Mouse (Mus musculus) limb, embryonic 14.5 days (tissue): ENCODE measurements at regions not wholly inside any gene's neighbourhood (a gene's known extent, or its start where the extent isn't known, plus 50 kb on each side); places are given as distances from the start of the nearest gene placed in this dataset.

Experiments used
- ATAC-seq: fragments of 200-750 bp; cut with Nextera tagmentation; 2 replicates; pipeline ENCODE4 v1.8.0; 2017; ENCODE audit warnings: low read depth, moderate number of reproducible peaks, moderate TSS enrichment; ENCODE audit not compliant: low FRiP score
- DNase-seq: peaks from one replicate; pipeline ENCODE4 v3.0.0-alpha.2; 2015; ENCODE audit warnings: low spot score
- H3K27ac ChIP-seq: fragments of 300-500 bp; sonication (generic); replicated peaks from 2 replicates; pipeline ENCODE4 v1.5.1; 2014; ENCODE audit warnings: low read depth, mild to moderate bottlenecking, low read length, moderate library complexity, mixed read lengths
- H3K27me3 ChIP-seq: fragments of 300-500 bp; sonication (generic); 2 replicates; pipeline ENCODE4 v1.6.1; 2014; ENCODE audit warnings: low read length, mixed read lengths; ENCODE audit not compliant: control insufficient read depth, insufficient read depth
- H3K36me3 ChIP-seq: fragments of 300-500 bp; sonication (generic); 2 replicates; pipeline ENCODE4 v1.6.1; 2014; ENCODE audit warnings: mild to moderate bottlenecking, low read length, moderate library complexity, mixed read lengths; ENCODE audit not compliant: control insufficient read depth, insufficient read depth
- H3K4me1 ChIP-seq: fragments of 300-500 bp; sonication (generic); 2 replicates; pipeline ENCODE4 v1.6.1; 2014; ENCODE audit warnings: antibody characterized with exemption, low read length, mixed read lengths; ENCODE audit not compliant: control insufficient read depth, insufficient read depth
- H3K4me2 ChIP-seq: fragments of 300-500 bp; sonication (generic); replicated peaks from 2 replicates; pipeline ENCODE4 v1.6.1; 2014; ENCODE audit warnings: low read depth, mild to moderate bottlenecking, low read length, moderate library complexity; ENCODE audit not compliant: severe bottlenecking
- H3K4me3 ChIP-seq: fragments of 300-500 bp; sonication (generic); replicated peaks from 2 replicates; pipeline ENCODE4 v1.5.1; 2014; ENCODE audit warnings: low read length
- H3K9ac ChIP-seq: fragments of 300-500 bp; sonication (generic); 2 replicates; pipeline ENCODE4 v1.6.1; 2014; ENCODE audit warnings: mild to moderate bottlenecking, low read depth, low read length, moderate library complexity; ENCODE audit not compliant: severe bottlenecking
- H3K9me3 ChIP-seq: fragments of 300-500 bp; sonication (generic); 2 replicates; pipeline ENCODE4 v1.6.1; 2016; ENCODE audit warnings: low read length; ENCODE audit not compliant: control insufficient read depth
- POLR2A ChIP-seq: fragments of 200-500 bp; IDR thresholded peaks from 2 replicates; pipeline ENCODE4 v1.8.0; 2012; ENCODE audit warnings: inconsistent platforms, mild to moderate bottlenecking, moderate library complexity, borderline replicate concordance; ENCODE audit not compliant: insufficient read depth, insufficient read length; ENCODE audit errors: extremely low read depth
- WGBS: fragments of 180-500 bp; shearing (Covaris S2); extraction: QIAGEN DNeasy Blood & Tissue Kit; methylation state at CpG from one replicate; pipeline ENCODE4 v1.1.7; 2014; 5-methylcytosine and 5-hydroxymethylcytosine counted together

DNA sequence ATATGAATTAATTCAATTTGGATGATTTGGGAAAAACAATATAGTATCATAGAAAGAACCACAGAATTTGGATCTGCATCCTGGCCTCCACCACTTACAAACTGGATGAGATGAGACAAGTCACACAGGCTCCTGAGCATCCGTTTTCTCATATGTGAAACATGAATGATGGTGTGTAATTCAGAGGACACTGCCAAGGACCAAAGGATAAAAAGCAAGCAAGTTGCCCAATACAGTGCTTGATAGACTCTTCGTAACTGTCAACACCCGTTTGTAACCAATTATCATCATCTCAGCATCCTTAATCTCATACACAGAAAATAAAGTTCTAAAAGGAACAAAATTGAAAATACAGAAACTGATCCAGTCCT, 305.8 kb downstream of the Fam49a start:
- H3K27me3 ChIP-seq: no peaks in the 10 kb centered on the region
- H3K4me2 ChIP-seq: no peak overlapping the region
- no peaks in the 10 kb centered on the region for H3K4me1 ChIP-seq
- DNase-seq (no peak), ATAC-seq (no peak)
- no peaks in the 10 kb centered on the region for H3K36me3 ChIP-seq
- TF ChIP-seq POLR2A: no peak
- no peak overlapping the region for H3K4me3 ChIP-seq
- 89% methylated on average over 3 of the region's 3 CpGs for WGBS
- no peaks in the 10 kb centered on the region for H3K9me3 ChIP-seq
- H3K27ac ChIP-seq: no peak overlapping the region
- no peak overlapping the region for H3K9ac ChIP-seq

DNA sequence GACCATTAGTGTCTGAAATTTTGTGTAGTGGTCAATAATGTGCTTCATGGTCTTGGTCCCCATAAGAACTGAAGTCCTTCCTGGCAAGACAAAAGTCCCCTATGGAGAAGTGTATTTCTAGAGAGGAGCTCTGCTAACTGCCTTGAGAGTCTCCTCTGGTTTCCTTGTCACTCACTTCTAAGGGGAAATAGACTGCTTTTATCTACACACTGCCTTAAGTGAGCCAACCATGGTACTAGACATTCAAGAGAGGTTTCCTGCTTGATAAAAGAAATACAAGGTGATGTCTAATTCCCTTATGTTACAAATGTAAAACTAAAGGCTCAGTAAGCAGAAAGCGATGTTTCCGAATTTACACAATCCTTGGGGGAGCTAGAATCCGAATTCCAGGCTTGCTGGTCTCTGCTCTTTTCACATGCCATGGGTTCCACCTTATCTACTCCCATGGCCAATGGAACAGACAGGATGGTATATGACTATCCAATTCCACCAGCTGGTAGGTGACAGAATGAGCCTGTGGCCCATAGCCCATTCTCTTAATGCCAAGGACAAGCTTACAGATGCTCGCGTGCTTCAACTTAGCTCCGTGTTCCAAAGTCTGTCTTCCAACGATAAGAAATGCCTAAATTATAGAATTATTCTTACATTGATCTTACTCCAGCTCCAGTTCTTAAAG, 305.3 kb downstream of the Fam49a start:
- 97% methylated on average over 7 of the region's 7 CpGs for WGBS

DNA sequence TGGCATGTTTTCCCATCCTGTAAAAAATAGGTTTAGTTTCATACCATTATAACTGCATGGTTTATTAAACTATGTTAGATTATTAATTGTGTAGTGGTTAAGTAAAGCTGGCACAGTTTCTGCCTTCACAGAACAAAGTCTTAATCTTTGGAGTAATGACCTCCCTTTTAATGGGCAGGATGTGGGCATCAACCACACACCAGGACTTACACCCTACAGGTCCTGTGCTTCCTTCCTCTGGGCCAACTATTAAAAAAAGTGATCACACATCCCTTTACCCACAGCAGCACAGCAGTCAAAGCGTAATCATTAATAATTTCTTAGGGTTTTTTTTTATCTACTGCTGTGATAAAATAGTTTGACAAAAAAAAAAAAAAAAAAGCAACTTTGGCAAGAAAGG, 300.3 kb downstream of the Fam49a start:
- Histone ChIP-seq H3K27me3 (no peaks in the 10 kb centered on the region), H3K9me3 (no peaks in the 10 kb centered on the region), H3K27ac (no peak overlapping the region), H3K4me1 (no peaks in the 10 kb centered on the region), H3K4me2 (no peak overlapping the region), H3K9ac (no peak overlapping the region), H3K36me3 (no peaks in the 10 kb centered on the region), H3K4me3 (no peak overlapping the region)
- ATAC-seq (no peak), DNase-seq (no peak)
- TF ChIP-seq POLR2A: no peak
- WGBS: 65% methylated on average over 1 of the region's 1 CpGs

More for the DNA sequence above, 305.3 kb downstream of the Fam49a start:
- no peak for DNase-seq
- TF ChIP-seq POLR2A: no peak
- Histone ChIP-seq H3K4me2 (no peak overlapping the region), H3K36me3 (no peaks in the 10 kb centered on the region), H3K4me3 (no peak overlapping the region), H3K27ac (no peak overlapping the region), H3K27me3 (no peaks in the 10 kb centered on the region), H3K9ac (no peak overlapping the region), H3K9me3 (no peaks in the 10 kb centered on the region), H3K4me1 (no peaks in the 10 kb centered on the region)
- ATAC-seq: no peak

DNA sequence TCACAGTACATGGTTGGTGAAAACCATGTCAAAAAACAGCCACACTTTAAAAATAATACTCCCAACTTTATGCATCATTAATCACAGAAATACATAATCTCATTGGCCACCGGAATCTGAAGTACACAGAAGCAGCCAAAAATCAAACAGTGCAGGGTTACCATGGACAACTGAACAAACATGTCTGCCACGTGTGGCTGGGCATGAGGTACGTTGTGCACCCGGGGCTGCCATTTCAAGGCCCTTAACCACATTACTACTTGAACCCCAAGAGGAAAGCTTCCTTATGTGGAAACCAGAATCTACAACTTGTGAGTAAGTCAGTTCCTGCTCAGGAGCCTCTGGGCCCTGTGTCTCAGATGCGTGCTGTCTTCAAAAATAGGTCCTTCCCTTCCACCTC, 289.9 kb downstream of the Fam49a start:
- H3K9me3 ChIP-seq: no peaks in the 10 kb centered on the region
- no peaks in the 10 kb centered on the region for H3K36me3 ChIP-seq
- H3K9ac ChIP-seq: no peak overlapping the region
- H3K4me2 ChIP-seq: no peak overlapping the region
- no peaks in the 10 kb centered on the region; the same call in 1 of the 2 replicates for H3K4me1 ChIP-seq
- H3K27ac ChIP-seq: no peak overlapping the region
- 78% methylated on average over 5 of the region's 5 CpGs for WGBS
- H3K4me3 ChIP-seq: no peak overlapping the region
- DNase-seq (no peak), ATAC-seq (no peak)
- TF ChIP-seq POLR2A: no peak
- H3K27me3 ChIP-seq: no peaks in the 10 kb centered on the region

DNA sequence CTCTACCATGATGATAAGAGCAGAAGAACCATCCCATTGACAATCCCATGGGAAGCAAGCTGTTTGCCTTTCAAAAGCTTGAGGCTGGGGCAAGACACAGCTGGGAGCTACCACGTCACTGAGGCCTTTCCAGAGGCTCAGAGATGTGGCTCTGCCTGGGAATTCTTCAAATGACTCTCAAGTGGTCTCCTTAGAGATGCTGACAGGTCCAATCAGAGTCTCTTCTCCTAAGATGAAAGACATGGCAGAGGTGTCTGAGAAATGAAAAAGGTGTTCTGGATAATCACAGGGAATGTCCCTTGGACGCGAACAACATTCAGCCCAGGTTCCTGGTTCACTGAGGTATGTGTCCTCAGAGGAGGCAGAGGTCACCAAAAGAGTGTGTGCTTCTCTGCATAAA, 287.7 kb downstream of the Fam49a start:
- no peak overlapping the region for H3K4me3 ChIP-seq
- WGBS: 77% methylated on average over 3 of the region's 3 CpGs
- H3K9ac ChIP-seq: no peak overlapping the region
- ATAC-seq (no peak), DNase-seq (no peak)
- no peaks in the 10 kb centered on the region; the same call in 1 of the 2 replicates for H3K4me1 ChIP-seq
- no peaks in the 10 kb centered on the region for H3K9me3 ChIP-seq
- no peak for TF ChIP-seq POLR2A
- no peak overlapping the region for H3K4me2 ChIP-seq
- no peaks in the 10 kb centered on the region for H3K27me3 ChIP-seq
- H3K27ac ChIP-seq: no peak overlapping the region
- no peaks in the 10 kb centered on the region for H3K36me3 ChIP-seq
